Mouse (Mus musculus): ENCODE results near the gene Cep170b. TPM values are rescaled to one million over a fixed set of nuclear protein-coding genes. Genes with fewer than 3 reads are reported as not detected.

Cep170b gene
- polyA plus RNA-seq, 1 experiment = 73.2 TPM

GRCm38 (mm10) chr12:112677943-112678554 is 42.2 kb upstream of the Cep170b start:
- WGBS = 32% methylated on average over 19 of the region's 19 CpGs
- no peak for TF ChIP-seq POLR2A (IDR thresholded peaks at IDR 0.05; ENCODE audit: borderline replicate concordance, extremely low read depth, low read depth, low read length)
- TF ChIP-seq CTCF (IDR thresholded peaks at IDR 0.05; ENCODE audit: insufficient read depth, low read length) = 0 out of 2 replicates have a peak, but pooled peaks have one; percentile 14

GRCm38 (mm10) chr12:112678555-112679026 is 41.7 kb upstream of the Cep170b start, which contains the start of gene Zbtb42:
Zbtb42 (plus strand) TSS chr12:112678828.
- 0 out of 2 replicates have a peak, but pooled peaks have one; percentile 18 for TF ChIP-seq POLR2A (IDR thresholded peaks at IDR 0.05; ENCODE audit: borderline replicate concordance, extremely low read depth, low read depth, low read length)
- no peak for TF ChIP-seq CTCF (IDR thresholded peaks at IDR 0.05; ENCODE audit: insufficient read depth, low read length)
- WGBS = under 1% methylated on average over 60 of the region's 60 CpGs
- Histone ChIP-seq H3K4me3 (replicated peaks; ENCODE audit: extremely low read depth, low read depth, low read length) (peak within 1 kb of the TSS; percentile 73), H3K4me1 (ENCODE audit: control insufficient read depth, insufficient read depth, low read length) (peaks cover 21% of the 10 kb centered on the region)
- DNase-seq = peak; percentile 75

More at GRCm38 (mm10) chr12:112677943-112678554, 42.2 kb upstream of the Cep170b start:
- DNase-seq = no peak
- H3K4me1 ChIP-seq (ENCODE audit: control insufficient read depth, insufficient read depth, low read length) = peaks cover 22% of the 10 kb centered on the region
- peak overlapping the region; percentile 73 for H3K4me3 ChIP-seq (replicated peaks; ENCODE audit: extremely low read depth, low read depth, low read length)

- H3K4me3 ChIP-seq (replicated peaks; ENCODE audit: extremely low read depth, low read depth, low read length) = peak overlapping the region; percentile 73
- H3K4me1 ChIP-seq (ENCODE audit: control insufficient read depth, insufficient read depth, low read length) = peaks cover 21% of the 10 kb centered on the region
- 7% methylated on average over 81 of the region's 87 CpGs for WGBS
- TF ChIP-seq CTCF (IDR thresholded peaks at IDR 0.05; ENCODE audit: insufficient read depth, low read length) (0 out of 2 replicates have a peak, but pooled peaks have one; percentile 1), POLR2A (IDR thresholded peaks at IDR 0.05; ENCODE audit: borderline replicate concordance, extremely low read depth, low read depth, low read length) (no peak)
- peak; percentile 63 for DNase-seq
Measured at GRCm38 (mm10) chr12:112679027-112679996, 40.9 kb upstream of the Cep170b start.

- TF ChIP-seq POLR2A (IDR thresholded peaks at IDR 0.05; ENCODE audit: borderline replicate concordance, extremely low read depth, low read depth, low read length) (no peak), CTCF (IDR thresholded peaks at IDR 0.05; ENCODE audit: insufficient read depth, low read length) (no peak)
- Histone ChIP-seq H3K4me1 (ENCODE audit: control insufficient read depth, insufficient read depth, low read length) (peaks cover 10% of the 10 kb centered on the region), H3K4me3 (replicated peaks; ENCODE audit: extremely low read depth, low read depth, low read length) (no peak overlapping the region)
- WGBS = 64% methylated on average over 7 of the region's 7 CpGs
- no peak for DNase-seq
Measured at GRCm38 (mm10) chr12:112683351-112683750, 36.9 kb upstream of the Cep170b start.

- DNase-seq = no peak
- 26% methylated on average over 15 of the region's 15 CpGs for WGBS
- H3K4me3 ChIP-seq (replicated peaks; ENCODE audit: extremely low read depth, low read depth, low read length) = no peak overlapping the region
- no peaks in the 10 kb centered on the region for H3K4me1 ChIP-seq (ENCODE audit: control insufficient read depth, insufficient read depth, low read length)
- no peak for TF ChIP-seq CTCF (IDR thresholded peaks at IDR 0.05; ENCODE audit: insufficient read depth, low read length)
- TF ChIP-seq POLR2A (IDR thresholded peaks at IDR 0.05; ENCODE audit: borderline replicate concordance, extremely low read depth, low read depth, low read length) = no peak
Measured at GRCm38 (mm10) chr12:112688458-112688857, 31.8 kb upstream of the Cep170b start.

GRCm38 (mm10) chr12:112693185-112694126 is 26.8 kb upstream of the Cep170b start:
- Histone ChIP-seq H3K4me1 (ENCODE audit: control insufficient read depth, insufficient read depth, low read length) (no peaks in the 10 kb centered on the region), H3K4me3 (replicated peaks; ENCODE audit: extremely low read depth, low read depth, low read length) (peak overlapping the region; percentile 82)
- DNase-seq = peak; percentile 94
- TF ChIP-seq CTCF (IDR thresholded peaks at IDR 0.05; ENCODE audit: insufficient read depth, low read length) = no peak
- peak; percentile 98 for TF ChIP-seq POLR2A (IDR thresholded peaks at IDR 0.05; ENCODE audit: borderline replicate concordance, extremely low read depth, low read depth, low read length)
- whole genome bisulfite sequencing = 3% methylated on average over 54 of the region's 54 CpGs

- Histone ChIP-seq H3K4me3 (replicated peaks; ENCODE audit: extremely low read depth, low read depth, low read length) (no peak overlapping the region), H3K4me1 (ENCODE audit: control insufficient read depth, insufficient read depth, low read length) (no peaks in the 10 kb centered on the region)
- DNase-seq = no peak
- no peak for TF ChIP-seq POLR2A (IDR thresholded peaks at IDR 0.05; ENCODE audit: borderline replicate concordance, extremely low read depth, low read depth, low read length)
- no peak for TF ChIP-seq CTCF (IDR thresholded peaks at IDR 0.05; ENCODE audit: insufficient read depth, low read length)
- 79% methylated on average over 10 of the region's 10 CpGs for WGBS
Measured at GRCm38 (mm10) chr12:112694127-112694475, 26.2 kb upstream of the Cep170b start.

GRCm38 (mm10) chr12:112696806-112697425 is 23.3 kb upstream of the Cep170b start:
- DNase-seq = no peak
- TF ChIP-seq CTCF (IDR thresholded peaks at IDR 0.05; ENCODE audit: insufficient read depth, low read length) (no peak), POLR2A (IDR thresholded peaks at IDR 0.05; ENCODE audit: borderline replicate concordance, extremely low read depth, low read depth, low read length) (no peak)
- Histone ChIP-seq H3K4me3 (replicated peaks; ENCODE audit: extremely low read depth, low read depth, low read length) (no peak overlapping the region), H3K4me1 (ENCODE audit: control insufficient read depth, insufficient read depth, low read length) (0 out of 2 replicates have a peak, but pooled peaks cover 4% of the 10 kb centered on the region)
- WGBS = 63% methylated on average over 3 of the region's 3 CpGs

All from lung, adult 2 months (tissue).